Mouse (Mus musculus): ENCODE results near the gene Sec13. TPM values are rescaled to one million over a fixed set of nuclear protein-coding genes. Genes with fewer than 3 reads are reported as not detected.

Sec13 gene
- polyA plus RNA-seq, 1 experiment from 2014 or later = 237 TPM

- no peaks in the 10 kb centered on the region for H3K36me3 ChIP-seq (replicated peaks)
- no peak overlapping the region for H3K4me2 ChIP-seq
- H3K9ac ChIP-seq = no peak overlapping the region
- WGBS = 84% methylated on average over 9 of the region's 9 CpGs
- ATAC-seq (ENCODE audit: low FRiP score) = no peak
- no peak overlapping the region for H3K27ac ChIP-seq
- no peak overlapping the region for H3K4me3 ChIP-seq (replicated peaks)
- no peaks in the 10 kb centered on the region for H3K27me3 ChIP-seq
- H3K4me1 ChIP-seq = no peaks in the 10 kb centered on the region
- H3K9me3 ChIP-seq = no peaks in the 10 kb centered on the region
Measured at GRCm38 (mm10) chr6:113679993-113680566, 60.5 kb downstream of the Sec13 start.

GRCm38 (mm10) chr6:113678246-113679012 is 62.1 kb downstream of the Sec13 start:
- 75% methylated on average over 14 of the region's 14 CpGs for WGBS
- H3K4me1 ChIP-seq = no peaks in the 10 kb centered on the region
- ATAC-seq (ENCODE audit: low FRiP score) = no peak
- no peak overlapping the region for H3K9ac ChIP-seq
- H3K4me3 ChIP-seq (replicated peaks) = no peak overlapping the region
- no peaks in the 10 kb centered on the region for H3K9me3 ChIP-seq
- no peaks in the 10 kb centered on the region for H3K27me3 ChIP-seq
- H3K36me3 ChIP-seq (replicated peaks) = no peaks in the 10 kb centered on the region
- no peak overlapping the region for H3K4me2 ChIP-seq
- H3K27ac ChIP-seq = no peak overlapping the region

Small RNAs within 50 kb of the gene (microRNA-seq; reads per million reads assigned to microRNA genes)
- gene Mir7042 = not detected

Other genes with a start within 250 kb of the Sec13 start
- 2.3 and 2.4 TPM in 2 replicates for gene Prrt3, start 238.8 kb downstream of the Sec13 start, polyA plus RNA-seq (2016; fragmentation: Nextera tagmentation; extraction: Ambion mirVana)
- gene Emc3, start 209.1 kb downstream of the Sec13 start, polyA plus RNA-seq (2016; fragmentation: Nextera tagmentation; extraction: Ambion mirVana) = 77.4 and 78.5 TPM in 2 replicates
- gene Fancd2, start 209.1 kb downstream of the Sec13 start, polyA plus RNA-seq (2016; fragmentation: Nextera tagmentation; extraction: Ambion mirVana) = 15.9 and 18.8 TPM in 2 replicates
- 0.28 and 0.35 TPM in 2 replicates for gene Fancd2os, start 140.0 kb downstream of the Sec13 start, polyA plus RNA-seq (2016; fragmentation: Nextera tagmentation; extraction: Ambion mirVana)
- 189 and 194 TPM in 2 replicates for gene Brk1, start 136.0 kb downstream of the Sec13 start, polyA plus RNA-seq (2016; fragmentation: Nextera tagmentation; extraction: Ambion mirVana)
- 54.9 and 61.8 TPM in 2 replicates for gene Vhl, start 116.8 kb downstream of the Sec13 start, polyA plus RNA-seq (2016; fragmentation: Nextera tagmentation; extraction: Ambion mirVana)
- 0.63 and 1.6 TPM in 2 replicates for gene Irak2, start 102.3 kb downstream of the Sec13 start, polyA plus RNA-seq (2016; fragmentation: Nextera tagmentation; extraction: Ambion mirVana)
- gene Tatdn2, start 43.7 kb downstream of the Sec13 start, polyA plus RNA-seq (2016; fragmentation: Nextera tagmentation; extraction: Ambion mirVana) = 0.94 and 0.96 TPM in 2 replicates
- gene Ghrl, start 20.9 kb downstream of the Sec13 start, polyA plus RNA-seq (2016; fragmentation: Nextera tagmentation; extraction: Ambion mirVana) = 0.92 and 1.2 TPM in 2 replicates

Data from forebrain, embryonic 12.5 days (tissue).